Mouse (Mus musculus) CH12.LX (cell line): Measurements from ENCODE around the gene Ccno.
A peak's percentile ranks its signal among the peaks of the same experiment; 100 is the strongest.
"Not testable (repeated sequence)": the region's sequence is repeated elsewhere in the genome, so short reads cannot be mapped to it uniquely, and the experiment has no call there.

ENCODE experiments used
- CTCF ChIP-seq, 2 experiments: IDR thresholded peaks in 1 of 2; conservative IDR thresholded peaks in 1 of 2; 2 replicates each; pipeline ENCODE4 v1.5.1; 2011 to 2012; ENCODE audit warnings: low read depth in 2 of 2, low read length in 2 of 2, improper control_type of control experiment in 1 of 2, inconsistent platforms in 1 of 2, mild to moderate bottlenecking in 1 of 2, moderate library complexity in 1 of 2
- HCFC1 ChIP-seq: IDR thresholded peaks from 2 replicates; pipeline ENCODE4 v1.6.1; 2012; ENCODE audit warnings: low read depth, mild to moderate bottlenecking, inconsistent platforms, low read length, improper control_type of control experiment
- JUND ChIP-seq: conservative IDR thresholded peaks from 2 replicates; pipeline ENCODE4 v1.6.1; 2011; ENCODE audit warnings: low read depth, low read length, improper control_type of control experiment
- MEF2A ChIP-seq: IDR thresholded peaks from 2 replicates; pipeline ENCODE4 v1.6.1; 2014; ENCODE audit warnings: low read depth, mild to moderate bottlenecking, inconsistent platforms, low read length, improper control_type of control experiment, borderline replicate concordance
- POLR2A ChIP-seq: IDR thresholded peaks from 2 replicates; pipeline ENCODE4 v1.6.1; 2011; ENCODE audit warnings: low read depth, mild to moderate bottlenecking, improper control_type of control experiment, low read length
- TCF12 ChIP-seq: IDR thresholded peaks from 2 replicates; pipeline ENCODE4 v1.6.1; 2014; ENCODE audit warnings: low read depth, mild to moderate bottlenecking, inconsistent platforms, low read length, improper control_type of control experiment
- ZNF384 ChIP-seq: IDR thresholded peaks from 2 replicates; pipeline ENCODE4 v1.6.1; 2012; ENCODE audit warnings: low read depth, low read length, improper control_type of control experiment, inconsistent platforms

DNA sequence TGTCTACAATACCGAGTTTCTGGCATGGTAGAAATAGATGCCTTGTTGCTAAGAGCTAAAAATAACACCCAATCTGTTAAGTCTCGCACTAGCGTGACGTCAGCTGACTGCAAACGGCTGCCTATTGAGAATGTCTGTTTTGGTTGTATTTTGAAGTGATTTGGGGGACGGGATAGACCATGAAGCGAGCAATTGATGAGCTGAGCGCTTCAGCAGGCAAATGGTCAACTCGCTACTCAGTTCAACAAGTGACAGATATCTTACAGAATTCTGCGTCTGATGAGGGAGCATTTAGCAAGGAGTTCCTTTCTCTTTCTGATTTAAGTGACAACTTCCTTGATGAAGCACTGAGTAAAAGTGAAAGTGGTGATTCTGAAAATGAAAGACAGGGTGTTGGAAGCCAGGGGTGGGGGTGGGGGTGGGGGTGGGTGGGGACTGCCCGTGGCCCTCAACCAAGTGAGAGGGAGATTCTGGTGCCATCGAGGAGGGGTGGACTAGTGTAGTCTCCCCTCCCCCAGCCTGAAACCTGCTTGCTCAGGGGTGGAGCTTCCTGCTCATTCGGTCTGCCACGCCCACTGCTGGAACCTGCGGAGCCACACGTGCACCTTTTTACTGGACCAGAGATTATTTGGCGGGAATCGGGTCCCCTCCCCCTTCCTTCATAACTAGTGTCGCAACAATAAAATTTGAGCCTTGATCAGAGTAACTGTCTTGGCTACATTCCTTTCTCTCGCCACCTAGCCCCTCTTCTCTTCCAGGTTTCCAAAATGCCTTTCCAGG, 25.8 kb downstream of the Ccno start:
- TF ChIP-seq CTCF (conservative IDR thresholded peaks at IDR 0.05 in 1 of 2, IDR thresholded peaks at IDR 0.05 in 1 of 2; ENCODE audit: low read depth in 2 of 2, low read length in 2 of 2); HCFC1; ZNF384; POLR2A; TCF12: not testable (repeated sequence)
- peak; percentile 68 for TF ChIP-seq JUND
- TF ChIP-seq MEF2A, result peak; percentile 91
